Mouse (Mus musculus) G1E (cell line): ENCODE measurements around the gene Lhb.
"Not testable (repeated sequence)": the region's sequence is repeated elsewhere in the genome, so short reads cannot be mapped to it uniquely, and the experiment has no call there.

Experiments used
- CTCF ChIP-seq: IDR thresholded peaks from 2 replicates; pipeline ENCODE4 v1.5.1; 2012; ENCODE audit warnings: low read depth, low read length, inconsistent platforms, mixed read lengths
- GATA1 ChIP-seq: IDR thresholded peaks from 2 replicates; pipeline ENCODE4 v1.6.1; 2012; ENCODE audit warnings: borderline replicate concordance, low read length, inconsistent platforms, mixed read lengths

GRCm38 (mm10) chr7:45396337-45396775 lies 24.3 kb upstream of the Lhb start:
- not testable (repeated sequence) for TF ChIP-seq CTCF, GATA1
